Mouse (Mus musculus) myocyte (in vitro differentiated cells): ENCODE results near the gene Kcnd3.

Experiments
- POLR2A ChIP-seq: IDR thresholded peaks from one replicate; pipeline ENCODE4 v1.6.1; 2011; ENCODE audit warnings: low read depth, mild to moderate bottlenecking, control low read depth, moderate library complexity; ENCODE audit not compliant: insufficient read length
- POLR2AphosphoS2 ChIP-seq: IDR thresholded peaks from one replicate; pipeline ENCODE4 v1.6.1; 2011; ENCODE audit warnings: low read depth, control low read depth; ENCODE audit not compliant: insufficient read length

- no peak for TF ChIP-seq POLR2A
- TF ChIP-seq POLR2AphosphoS2: no peak
Measured at GRCm38 (mm10) chr3:105627258-105627657, 175.1 kb downstream of the Kcnd3 start.
